Mouse (Mus musculus): Measurements from ENCODE around the gene Qk.

Qk gene

GRCm38 (mm10) chr17:10319685-10320455 is at the start of gene Qk:
Gene Qk, minus strand, starts transcription at chr17:10319854.
- DNase-seq = peak; percentile 85 to 95

- DNase-seq = no peak
Measured at GRCm38 (mm10) chr17:10367044-10367443, 47.4 kb upstream of the Qk start.

- DNase-seq = no peak
Measured at GRCm38 (mm10) chr17:10366577-10366976, 46.9 kb upstream of the Qk start.

GRCm38 (mm10) chr17:10365501-10366482 is 46.1 kb upstream of the Qk start:
- DNase-seq = no peak

- DNase-seq = no peak
Measured at GRCm38 (mm10) chr17:10363151-10363550, 43.5 kb upstream of the Qk start.

GRCm38 (mm10) chr17:10361882-10362291 is 42.2 kb upstream of the Qk start:
- DNase-seq = no peak

- no peak for DNase-seq
Measured at GRCm38 (mm10) chr17:10360738-10361137, 41.1 kb upstream of the Qk start.

GRCm38 (mm10) chr17:10359466-10359865 is 39.8 kb upstream of the Qk start:
- DNase-seq = no peak

- no peak for DNase-seq
Measured at GRCm38 (mm10) chr17:10357348-10357747, 37.7 kb upstream of the Qk start.

- DNase-seq = no peak
Measured at GRCm38 (mm10) chr17:10356294-10356693, 36.6 kb upstream of the Qk start.

- no peak for DNase-seq
Measured at GRCm38 (mm10) chr17:10355746-10356145, 36.1 kb upstream of the Qk start.

GRCm38 (mm10) chr17:10338286-10338685 is 18.6 kb upstream of the Qk start:
- no peak for DNase-seq

- no peak for DNase-seq
Measured at GRCm38 (mm10) chr17:10336558-10336957, 16.9 kb upstream of the Qk start.

- DNase-seq = peak; percentile 31 to 35
Measured at GRCm38 (mm10) chr17:10335809-10336499, 16.3 kb upstream of the Qk start.

- peak; percentile 68 to 71 for DNase-seq
Measured at GRCm38 (mm10) chr17:10334957-10335690, 15.5 kb upstream of the Qk start.

- no peak for DNase-seq
Measured at GRCm38 (mm10) chr17:10334481-10334880, 14.8 kb upstream of the Qk start.

GRCm38 (mm10) chr17:10333321-10333720 is 13.7 kb upstream of the Qk start:
- DNase-seq = no peak

- no peak for DNase-seq
Measured at GRCm38 (mm10) chr17:10332127-10332526, 12.5 kb upstream of the Qk start.

GRCm38 (mm10) chr17:10329461-10329860 is 9.8 kb upstream of the Qk start:
- DNase-seq = no peak

GRCm38 (mm10) chr17:10328544-10329100 is 9.0 kb upstream of the Qk start:
- no peak for DNase-seq

GRCm38 (mm10) chr17:10327584-10328210 is 8.0 kb upstream of the Qk start:
- no peak for DNase-seq

Measured in cerebellum, adult 18-20 months (tissue).